Mouse (Mus musculus): ENCODE data around the gene Irf4. TPM values are rescaled to one million over a fixed set of nuclear protein-coding genes. Genes with fewer than 3 reads are reported as not detected.

The Irf4 gene
- polyA plus RNA-seq, 1 experiment from 2014 or later: 0.03 TPM

DNA sequence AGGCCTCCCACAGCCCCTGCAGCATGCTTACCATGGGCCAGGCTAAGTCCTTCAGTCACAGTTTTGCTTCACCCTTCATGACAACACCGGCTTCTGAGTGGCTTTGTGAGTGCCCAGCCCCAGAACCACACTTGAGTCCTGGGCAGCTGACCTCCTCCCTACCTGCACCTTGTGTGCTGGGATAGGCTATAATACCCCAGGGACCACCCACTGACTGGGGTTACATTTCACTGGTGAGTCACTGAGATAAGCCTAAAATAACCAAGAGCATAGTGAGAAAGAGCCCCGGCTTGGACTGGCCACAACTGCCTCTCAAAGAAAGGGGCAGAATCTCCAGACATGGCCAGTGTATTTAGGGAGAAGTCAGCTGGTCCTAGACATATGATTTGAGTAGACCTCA, 32.9 kb downstream of the Irf4 start:
- Histone ChIP-seq H3K4me2 (0 out of 2 replicates have a peak overlapping the region, but pooled peaks have one; percentile 6), H3K9me3 (replicated peaks; ENCODE audit: control insufficient read depth, low read length) (no peaks in the 10 kb centered on the region), H3K9ac (ENCODE audit: low read depth, low read length) (no peak overlapping the region), H3K27me3 (ENCODE audit: control insufficient read depth, insufficient read depth, low read length) (no peaks in the 10 kb centered on the region), H3K4me3 (ENCODE audit: low read depth, low read length) (no peak overlapping the region), H3K4me1 (ENCODE audit: control insufficient read depth, insufficient read depth, low read length) (peaks cover 16% of the 10 kb centered on the region), H3K36me3 (ENCODE audit: control insufficient read depth, insufficient read depth, low read length) (no peaks in the 10 kb centered on the region), H3K27ac (ENCODE audit: low read depth, low read length) (no peak overlapping the region)
- 18% methylated on average over 2 of the region's 2 CpGs for WGBS (ENCODE audit: insufficient replicate concordance)
- ATAC-seq (replicated peaks; ENCODE audit: insufficient number of reproducible peaks, low FRiP score, low TSS enrichment): peak; percentile 72; the same call in 1 of the 2 replicates

DNA sequence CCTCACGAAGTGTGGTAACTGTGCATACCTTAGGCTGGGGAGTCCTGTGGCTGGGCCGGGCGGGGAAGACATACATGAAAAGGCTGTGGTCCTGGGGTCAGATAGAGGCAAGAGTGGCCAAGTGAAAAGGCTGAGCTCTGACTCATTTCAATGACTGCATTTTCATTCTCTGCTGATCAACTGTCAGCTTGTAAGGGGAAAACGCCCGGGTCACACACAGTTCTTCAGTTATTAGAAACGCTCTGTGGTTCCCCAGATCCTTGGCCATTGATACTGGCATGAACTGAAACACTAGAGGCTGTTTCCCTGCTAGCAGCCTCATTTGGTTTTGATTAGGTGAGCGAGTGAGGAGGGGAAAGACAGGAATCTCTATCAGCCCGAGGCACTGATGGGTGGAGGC, 33.4 kb downstream of the Irf4 start:
- 38% methylated on average over 8 of the region's 8 CpGs for WGBS (ENCODE audit: insufficient replicate concordance)
- no peak for ATAC-seq (replicated peaks; ENCODE audit: insufficient number of reproducible peaks, low FRiP score, low TSS enrichment)
- Histone ChIP-seq H3K9me3 (replicated peaks; ENCODE audit: control insufficient read depth, low read length) (no peaks in the 10 kb centered on the region), H3K27me3 (ENCODE audit: control insufficient read depth, insufficient read depth, low read length) (no peaks in the 10 kb centered on the region), H3K4me2 (0 out of 2 replicates have a peak overlapping the region, but pooled peaks have one; percentile 6), H3K27ac (ENCODE audit: low read depth, low read length) (no peak overlapping the region), H3K4me3 (ENCODE audit: low read depth, low read length) (no peak overlapping the region), H3K9ac (ENCODE audit: low read depth, low read length) (no peak overlapping the region), H3K36me3 (ENCODE audit: control insufficient read depth, insufficient read depth, low read length) (no peaks in the 10 kb centered on the region), H3K4me1 (ENCODE audit: control insufficient read depth, insufficient read depth, low read length) (peaks cover 21% of the 10 kb centered on the region)

DNA sequence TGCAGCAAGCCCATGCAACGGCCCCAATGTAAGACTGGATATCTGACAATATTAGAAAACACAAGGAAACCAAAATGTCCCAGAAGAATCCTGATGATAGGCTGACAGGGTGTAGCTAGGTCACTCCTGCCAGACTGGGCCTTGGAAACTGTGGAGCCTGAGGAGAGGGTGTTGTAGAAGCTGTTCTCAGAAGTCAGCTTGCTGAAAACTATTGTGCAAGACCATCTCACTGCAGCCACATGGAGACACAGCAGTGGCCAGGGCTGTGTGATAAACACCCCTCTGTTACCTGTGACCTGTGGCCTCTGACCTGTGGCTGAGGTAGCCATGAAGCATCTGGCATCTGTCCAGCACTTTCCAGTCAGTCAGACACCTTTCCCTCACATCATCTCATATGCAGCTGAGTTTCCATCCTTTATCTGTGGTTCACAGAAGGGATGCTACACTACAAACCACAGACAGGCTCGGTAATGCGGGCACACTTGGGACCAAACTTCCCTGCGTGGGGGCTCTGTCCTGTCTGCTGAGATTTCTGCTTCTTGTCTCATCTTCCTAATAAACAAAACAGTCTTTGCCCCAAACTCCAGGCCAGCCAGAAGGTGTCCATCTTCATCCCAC, 36.5 kb downstream of the Irf4 start:
- WGBS (ENCODE audit: insufficient replicate concordance): 70% methylated on average over 4 of the region's 4 CpGs
- H3K4me1 ChIP-seq (ENCODE audit: control insufficient read depth, insufficient read depth, low read length): peaks cover 21% of the 10 kb centered on the region
- H3K27ac ChIP-seq (ENCODE audit: low read depth, low read length): no peak overlapping the region
- no peak overlapping the region for H3K9ac ChIP-seq (ENCODE audit: low read depth, low read length)
- no peaks in the 10 kb centered on the region for H3K27me3 ChIP-seq (ENCODE audit: control insufficient read depth, insufficient read depth, low read length)
- no peak for ATAC-seq (replicated peaks; ENCODE audit: insufficient number of reproducible peaks, low FRiP score, low TSS enrichment)
- no peaks in the 10 kb centered on the region for H3K9me3 ChIP-seq (replicated peaks; ENCODE audit: control insufficient read depth, low read length)
- no peaks in the 10 kb centered on the region for H3K36me3 ChIP-seq (ENCODE audit: control insufficient read depth, insufficient read depth, low read length)
- H3K4me3 ChIP-seq (ENCODE audit: low read depth, low read length): no peak overlapping the region
- H3K4me2 ChIP-seq: no peak overlapping the region

DNA sequence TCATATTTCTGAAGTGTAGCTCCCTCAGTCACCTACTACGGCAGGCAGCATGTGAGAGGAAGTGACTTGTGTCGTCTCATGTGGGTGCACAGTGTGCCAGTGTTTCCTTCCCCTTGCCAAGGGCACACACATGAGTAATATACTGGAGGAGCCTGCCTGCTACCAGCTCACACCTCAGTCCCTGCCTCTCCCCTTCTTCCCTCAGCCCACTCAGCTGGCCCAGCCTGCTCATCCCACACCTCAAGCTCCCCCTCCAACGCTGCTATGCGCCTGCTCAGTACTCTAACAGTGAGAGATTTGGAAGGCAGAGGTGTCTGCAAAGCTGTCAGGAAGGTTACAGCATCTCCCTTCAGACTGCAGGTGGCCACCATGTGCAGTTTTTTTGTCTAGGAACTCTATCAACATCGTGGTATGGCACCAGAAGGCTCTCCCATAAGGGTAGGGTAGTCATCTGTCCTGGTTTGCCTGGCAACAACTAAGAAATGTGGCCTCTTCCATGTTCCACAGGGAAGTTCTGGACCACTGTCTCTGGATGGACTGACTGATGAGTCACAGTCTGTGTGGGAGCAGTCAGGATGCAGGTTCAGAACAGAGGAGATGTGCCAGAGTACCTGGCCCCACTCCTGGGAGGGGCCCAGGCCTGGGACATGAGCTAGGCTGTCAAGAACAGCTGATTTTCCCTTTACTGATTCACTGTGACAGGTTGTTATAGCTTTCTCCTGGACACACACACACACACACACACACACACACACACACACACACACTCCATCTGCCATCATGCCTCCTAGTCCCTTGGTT, 37.4 kb downstream of the Irf4 start:
- H3K27ac ChIP-seq (ENCODE audit: low read depth, low read length): no peak overlapping the region
- WGBS (ENCODE audit: insufficient replicate concordance): 65% methylated on average over 5 of the region's 5 CpGs
- no peaks in the 10 kb centered on the region for H3K27me3 ChIP-seq (ENCODE audit: control insufficient read depth, insufficient read depth, low read length)
- H3K4me2 ChIP-seq: no peak overlapping the region
- H3K9ac ChIP-seq (ENCODE audit: low read depth, low read length): no peak overlapping the region
- no peaks in the 10 kb centered on the region for H3K36me3 ChIP-seq (ENCODE audit: control insufficient read depth, insufficient read depth, low read length)
- H3K9me3 ChIP-seq (replicated peaks; ENCODE audit: control insufficient read depth, low read length): no peaks in the 10 kb centered on the region
- ATAC-seq (replicated peaks; ENCODE audit: insufficient number of reproducible peaks, low FRiP score, low TSS enrichment): no peak
- no peak overlapping the region for H3K4me3 ChIP-seq (ENCODE audit: low read depth, low read length)
- H3K4me1 ChIP-seq (ENCODE audit: control insufficient read depth, insufficient read depth, low read length): peaks cover 15% of the 10 kb centered on the region

DNA sequence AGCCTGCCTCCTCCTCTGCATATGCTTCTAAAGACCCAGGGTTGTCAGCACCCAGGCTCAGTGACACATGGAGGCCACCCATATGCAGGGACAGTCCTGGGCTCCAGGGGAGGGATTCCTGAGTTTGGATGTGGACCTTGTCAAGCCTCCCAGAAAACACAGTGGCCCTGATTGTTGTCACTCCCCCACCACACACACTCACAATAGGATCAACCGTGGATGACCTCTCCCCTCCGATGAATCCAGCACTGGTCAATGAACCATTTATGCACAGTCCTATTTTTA, 38.0 kb downstream of the Irf4 start:
- Histone ChIP-seq H3K36me3 (ENCODE audit: control insufficient read depth, insufficient read depth, low read length) (no peaks in the 10 kb centered on the region), H3K4me3 (ENCODE audit: low read depth, low read length) (no peak overlapping the region), H3K27ac (ENCODE audit: low read depth, low read length) (no peak overlapping the region), H3K4me1 (ENCODE audit: control insufficient read depth, insufficient read depth, low read length) (peaks cover 11% of the 10 kb centered on the region), H3K9me3 (replicated peaks; ENCODE audit: control insufficient read depth, low read length) (no peaks in the 10 kb centered on the region), H3K27me3 (ENCODE audit: control insufficient read depth, insufficient read depth, low read length) (no peaks in the 10 kb centered on the region), H3K4me2 (no peak overlapping the region), H3K9ac (ENCODE audit: low read depth, low read length) (no peak overlapping the region)
- ATAC-seq (replicated peaks; ENCODE audit: insufficient number of reproducible peaks, low FRiP score, low TSS enrichment): no peak; the same call in 1 of the 2 replicates
- WGBS (ENCODE audit: insufficient replicate concordance): 36% methylated on average over 2 of the region's 2 CpGs

DNA sequence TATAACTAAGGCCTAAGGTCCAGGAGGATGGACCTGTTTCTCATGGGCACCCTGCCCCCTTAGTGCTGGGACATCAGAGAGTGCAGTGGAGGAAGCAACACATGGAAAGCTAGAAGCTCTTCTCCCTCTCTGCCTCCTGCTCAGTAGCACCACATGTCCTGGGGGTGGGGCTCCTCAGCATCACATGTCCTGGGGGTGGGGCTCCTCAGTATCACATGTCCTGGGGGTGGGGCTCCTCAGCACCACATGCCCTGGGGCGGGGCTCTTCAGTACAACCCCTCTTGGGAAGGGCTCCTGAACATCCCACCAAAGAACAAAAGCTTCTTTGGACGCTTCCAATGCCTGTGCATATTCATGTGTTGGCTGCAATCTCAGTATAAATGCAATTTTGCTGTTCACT, 38.5 kb downstream of the Irf4 start:
- Histone ChIP-seq H3K27me3 (ENCODE audit: control insufficient read depth, insufficient read depth, low read length) (no peaks in the 10 kb centered on the region), H3K9ac (ENCODE audit: low read depth, low read length) (no peak overlapping the region), H3K36me3 (ENCODE audit: control insufficient read depth, insufficient read depth, low read length) (no peaks in the 10 kb centered on the region), H3K4me1 (ENCODE audit: control insufficient read depth, insufficient read depth, low read length) (peaks cover 7% of the 10 kb centered on the region), H3K9me3 (replicated peaks; ENCODE audit: control insufficient read depth, low read length) (no peaks in the 10 kb centered on the region), H3K4me3 (ENCODE audit: low read depth, low read length) (no peak overlapping the region), H3K27ac (ENCODE audit: low read depth, low read length) (no peak overlapping the region), H3K4me2 (no peak overlapping the region)
- WGBS (ENCODE audit: insufficient replicate concordance): 75% methylated on average over 2 of the region's 2 CpGs
- ATAC-seq (replicated peaks; ENCODE audit: insufficient number of reproducible peaks, low FRiP score, low TSS enrichment): 0 out of 2 replicates have a peak, but pooled peaks have one; percentile 35

DNA sequence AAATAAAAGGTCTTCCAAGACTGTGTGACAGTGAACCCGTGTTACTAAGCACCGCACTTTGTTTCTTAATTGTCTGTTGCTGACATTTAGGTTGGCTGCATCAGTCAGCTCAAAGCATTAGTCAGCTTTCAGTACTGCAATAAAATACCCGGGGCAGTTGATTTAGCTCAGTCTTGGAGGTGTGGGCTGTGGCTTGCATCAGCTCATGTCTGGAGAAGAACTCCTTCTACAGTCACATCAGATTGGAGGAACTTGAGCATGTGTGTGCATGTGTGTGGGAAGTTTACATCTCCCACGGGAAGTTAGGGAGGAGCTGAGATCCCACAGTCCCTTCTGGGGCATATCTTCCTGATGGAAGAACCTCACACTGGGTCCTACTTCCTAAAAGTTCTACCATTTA, 38.9 kb downstream of the Irf4 start:
- no peaks in the 10 kb centered on the region for H3K9me3 ChIP-seq (replicated peaks; ENCODE audit: control insufficient read depth, low read length)
- H3K36me3 ChIP-seq (ENCODE audit: control insufficient read depth, insufficient read depth, low read length): no peaks in the 10 kb centered on the region
- H3K27me3 ChIP-seq (ENCODE audit: control insufficient read depth, insufficient read depth, low read length): no peaks in the 10 kb centered on the region
- ATAC-seq (replicated peaks; ENCODE audit: insufficient number of reproducible peaks, low FRiP score, low TSS enrichment): no peak
- no peak overlapping the region for H3K27ac ChIP-seq (ENCODE audit: low read depth, low read length)
- no peak overlapping the region for H3K4me2 ChIP-seq
- no peak overlapping the region for H3K9ac ChIP-seq (ENCODE audit: low read depth, low read length)
- peaks cover 6% of the 10 kb centered on the region; the same call in 1 of the 2 replicates for H3K4me1 ChIP-seq (ENCODE audit: control insufficient read depth, insufficient read depth, low read length)
- H3K4me3 ChIP-seq (ENCODE audit: low read depth, low read length): no peak overlapping the region
- WGBS (ENCODE audit: insufficient replicate concordance): 87% methylated on average over 4 of the region's 4 CpGs

DNA sequence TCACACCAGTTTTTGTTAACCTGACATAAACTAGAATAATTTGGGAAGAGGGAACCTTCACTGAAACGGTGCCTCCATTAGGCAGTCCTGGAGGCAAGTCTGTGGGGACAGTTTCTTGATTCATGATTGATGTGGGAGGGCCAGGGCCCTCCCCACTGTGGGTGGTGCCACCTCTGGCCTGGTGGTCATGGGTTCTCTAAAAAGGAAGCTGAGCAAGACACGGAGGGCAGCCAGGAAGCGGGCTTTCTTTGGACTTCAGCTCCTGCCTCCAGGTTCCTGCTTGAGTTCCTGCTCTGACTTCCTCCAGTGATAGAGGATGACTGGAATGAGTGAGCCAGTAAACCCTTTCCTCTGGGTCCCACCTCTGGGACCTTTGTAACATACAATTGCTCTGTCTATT, 39.4 kb downstream of the Irf4 start:
- Histone ChIP-seq H3K27me3 (ENCODE audit: control insufficient read depth, insufficient read depth, low read length) (no peaks in the 10 kb centered on the region), H3K4me2 (no peak overlapping the region), H3K36me3 (ENCODE audit: control insufficient read depth, insufficient read depth, low read length) (no peaks in the 10 kb centered on the region), H3K9ac (ENCODE audit: low read depth, low read length) (no peak overlapping the region), H3K9me3 (replicated peaks; ENCODE audit: control insufficient read depth, low read length) (no peaks in the 10 kb centered on the region), H3K27ac (ENCODE audit: low read depth, low read length) (no peak overlapping the region), H3K4me3 (ENCODE audit: low read depth, low read length) (no peak overlapping the region), H3K4me1 (ENCODE audit: control insufficient read depth, insufficient read depth, low read length) (peaks cover 6% of the 10 kb centered on the region; the same call in 1 of the 2 replicates)
- WGBS (ENCODE audit: insufficient replicate concordance): 73% methylated on average over 3 of the region's 3 CpGs
- ATAC-seq (replicated peaks; ENCODE audit: insufficient number of reproducible peaks, low FRiP score, low TSS enrichment): no peak

DNA sequence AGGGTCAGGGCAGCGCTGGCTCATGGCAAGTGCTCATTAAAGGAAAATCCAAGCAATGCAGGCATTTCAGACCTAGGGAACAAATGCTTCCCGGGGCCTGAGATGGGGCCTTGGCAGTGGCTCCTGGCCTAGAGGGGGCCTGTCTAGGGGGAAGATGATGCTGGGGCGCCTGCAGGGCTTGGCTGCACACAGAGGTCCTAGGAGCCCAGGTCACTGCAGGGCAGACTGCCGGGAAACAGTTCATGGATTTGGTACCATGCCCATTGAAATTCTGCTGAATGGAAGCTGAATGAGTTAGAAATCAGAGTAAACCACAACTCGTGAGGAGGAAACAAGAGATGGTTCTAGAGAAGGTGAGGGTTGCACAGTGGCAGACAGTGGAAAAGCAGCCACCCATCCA, 41.0 kb downstream of the Irf4 start:
- no peaks in the 10 kb centered on the region for H3K9me3 ChIP-seq (replicated peaks; ENCODE audit: control insufficient read depth, low read length)
- no peak overlapping the region for H3K4me3 ChIP-seq (ENCODE audit: low read depth, low read length)
- no peaks in the 10 kb centered on the region for H3K27me3 ChIP-seq (ENCODE audit: control insufficient read depth, insufficient read depth, low read length)
- ATAC-seq (replicated peaks; ENCODE audit: insufficient number of reproducible peaks, low FRiP score, low TSS enrichment): no peak
- H3K27ac ChIP-seq (ENCODE audit: low read depth, low read length): no peak overlapping the region
- H3K4me1 ChIP-seq (ENCODE audit: control insufficient read depth, insufficient read depth, low read length): peaks cover 6% of the 10 kb centered on the region; the same call in 1 of the 2 replicates
- no peak overlapping the region for H3K9ac ChIP-seq (ENCODE audit: low read depth, low read length)
- H3K4me2 ChIP-seq: no peak overlapping the region
- H3K36me3 ChIP-seq (ENCODE audit: control insufficient read depth, insufficient read depth, low read length): no peaks in the 10 kb centered on the region
- WGBS (ENCODE audit: insufficient replicate concordance): 79% methylated on average over 5 of the region's 5 CpGs
